Mouse (Mus musculus) stomach, embryonic 14.5 days (tissue): ENCODE data around the gene 5330417C22Rik. TPM values are rescaled to one million over a fixed set of nuclear protein-coding genes. Genes with fewer than 3 reads are reported as not detected.

Experiments used
- ATAC-seq: fragments of 200-750 bp; cut with Nextera tagmentation; 2 replicates; pipeline ENCODE4 v1.8.0; 2017; ENCODE audit warnings: low read depth, moderate TSS enrichment; ENCODE audit not compliant: insufficient number of reproducible peaks, insufficient read depth, low FRiP score
- H3K27ac ChIP-seq: fragments of 300-500 bp; sonication (generic); 2 replicates; pipeline ENCODE4 v1.5.1; 2014; ENCODE audit warnings: mild to moderate bottlenecking, low read length, moderate library complexity, mixed read lengths
- H3K27me3 ChIP-seq: fragments of 300-500 bp; sonication (generic); 2 replicates; pipeline ENCODE4 v1.6.1; 2014; ENCODE audit warnings: low read length, control low read depth, mixed read lengths; ENCODE audit not compliant: control insufficient read depth, insufficient read depth
- H3K36me3 ChIP-seq: fragments of 300-500 bp; sonication (generic); 2 replicates; pipeline ENCODE4 v1.6.1; 2014; ENCODE audit warnings: mild to moderate bottlenecking, control low read depth, low read length, moderate library complexity, mixed read lengths; ENCODE audit not compliant: control insufficient read depth, insufficient read depth
- H3K4me1 ChIP-seq: fragments of 300-500 bp; sonication (generic); 2 replicates; pipeline ENCODE4 v1.6.1; 2014; ENCODE audit warnings: low read length, control low read depth, mixed read lengths; ENCODE audit not compliant: control insufficient read depth, insufficient read depth
- H3K4me2 ChIP-seq: fragments of 300-500 bp; sonication (generic); replicated peaks from 2 replicates; pipeline ENCODE4 v1.6.1; 2014; ENCODE audit warnings: low read depth, low read length, control low read depth
- H3K4me3 ChIP-seq: fragments of 300-500 bp; sonication (generic); 2 replicates; pipeline ENCODE4 v1.5.1; 2014; ENCODE audit warnings: low read depth, low read length, control low read depth
- H3K9ac ChIP-seq: fragments of 300-500 bp; sonication (generic); replicated peaks from 2 replicates; pipeline ENCODE4 v1.6.1; 2014; ENCODE audit warnings: low read depth, mild to moderate bottlenecking, control low read depth, low read length, moderate library complexity, mixed read lengths
- H3K9me3 ChIP-seq: fragments of 300-500 bp; sonication (generic); 2 replicates; pipeline ENCODE4 v1.6.1; 2016; ENCODE audit warnings: low read depth, low read length, control low read depth; ENCODE audit not compliant: control insufficient read depth
- WGBS: fragments of 180-500 bp; shearing (Covaris S2); extraction: QIAGEN DNeasy Blood & Tissue Kit; methylation state at CpG from one replicate; pipeline ENCODE4 v1.1.7; 2014; 5-methylcytosine and 5-hydroxymethylcytosine counted together
- polyA plus RNA-seq: library from polyadenylated mRNA; unstranded; fragments of >200 nt; fragmentation: Nextera tagmentation; extraction: Ambion mirVana; gene quantifications from 2 replicates; pipeline ENCODE4 v1.2.1, GENCODE M21; 2014

Gene 5330417C22Rik
- polyA plus RNA-seq, 1 experiment from 2014 or later: 7.4 TPM

DNA sequence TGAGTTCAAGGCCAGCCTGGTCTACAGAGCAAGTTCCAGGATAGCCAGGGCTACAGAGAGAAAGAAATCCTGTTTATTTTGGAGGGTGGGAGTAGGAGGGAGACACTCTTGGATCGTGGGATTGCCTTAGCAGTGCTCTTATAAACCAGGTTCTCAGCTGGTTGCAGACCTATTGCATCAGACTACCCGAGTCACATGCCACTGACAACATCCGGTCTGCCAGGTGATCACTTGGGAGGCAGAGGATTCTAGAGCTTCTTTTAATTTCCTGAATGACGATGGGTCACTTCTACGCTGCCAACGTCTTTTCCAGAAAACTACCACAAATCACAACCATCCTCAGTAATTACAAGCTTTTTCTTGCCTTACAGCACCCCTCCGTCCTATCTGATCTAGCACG is 92.3 kb downstream of the 5330417C22Rik start:
- H3K27ac ChIP-seq: peak overlapping the region; percentile 89; the same call in 1 of the 2 replicates
- no peak for ATAC-seq
- peak overlapping the region; percentile 77 for H3K9ac ChIP-seq
- no peaks in the 10 kb centered on the region for H3K9me3 ChIP-seq
- H3K27me3 ChIP-seq: no peaks in the 10 kb centered on the region
- peak overlapping the region; percentile 80 for H3K4me3 ChIP-seq
- H3K36me3 ChIP-seq: peaks cover 4% of the 10 kb centered on the region; the same call in 1 of the 2 replicates
- H3K4me2 ChIP-seq: peak overlapping the region; percentile 73
- WGBS: 18% methylated on average over 8 of the region's 8 CpGs
- peaks cover 14% of the 10 kb centered on the region; the same call in 1 of the 2 replicates for H3K4me1 ChIP-seq

- 83% methylated on average over 7 of the region's 7 CpGs for WGBS
- Histone ChIP-seq H3K36me3 (peaks cover 48% of the 10 kb centered on the region), H3K27ac (no peak overlapping the region), H3K27me3 (no peaks in the 10 kb centered on the region), H3K4me3 (no peak overlapping the region), H3K9me3 (no peaks in the 10 kb centered on the region), H3K4me1 (no peaks in the 10 kb centered on the region), H3K4me2 (no peak overlapping the region), H3K9ac (no peak overlapping the region)
- no peak for ATAC-seq
These were observed 100.0 kb downstream of the 5330417C22Rik start for GRCm38 (mm10) chr3:108436380-108436714.

DNA sequence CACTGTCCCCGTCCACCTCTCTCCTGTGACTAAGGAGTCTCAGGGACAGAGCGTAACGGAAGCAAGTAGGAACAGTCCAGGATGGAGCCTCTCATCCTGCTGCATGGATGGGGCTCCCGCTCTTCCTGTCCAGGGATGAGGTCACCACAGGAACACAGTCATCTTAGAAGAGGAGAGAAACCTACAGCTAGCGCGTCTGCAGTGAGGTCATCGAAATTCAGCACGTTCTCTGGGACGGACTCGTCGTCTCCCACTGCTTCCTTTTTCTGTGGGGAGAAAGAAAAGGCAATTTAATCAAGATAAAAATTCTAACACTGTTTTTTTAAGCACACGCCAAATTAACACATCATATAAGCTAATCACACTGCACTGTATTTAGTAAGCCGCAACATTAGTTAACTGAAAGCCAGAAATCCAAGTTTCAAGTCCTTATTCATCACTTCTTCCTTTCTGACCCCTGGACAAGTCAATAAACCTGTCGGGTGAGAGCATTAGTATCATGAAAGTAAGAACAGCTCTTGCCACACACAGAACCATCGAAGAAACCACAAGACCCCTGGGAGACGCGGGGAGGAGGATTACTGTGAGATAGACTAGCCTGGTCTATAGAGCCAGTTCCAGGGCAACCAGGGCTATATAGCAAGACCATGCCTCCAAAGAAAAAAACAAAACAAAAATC is 100.5 kb downstream of the 5330417C22Rik start:
- no peak for ATAC-seq
- peaks cover 53% of the 10 kb centered on the region for H3K36me3 ChIP-seq

DNA sequence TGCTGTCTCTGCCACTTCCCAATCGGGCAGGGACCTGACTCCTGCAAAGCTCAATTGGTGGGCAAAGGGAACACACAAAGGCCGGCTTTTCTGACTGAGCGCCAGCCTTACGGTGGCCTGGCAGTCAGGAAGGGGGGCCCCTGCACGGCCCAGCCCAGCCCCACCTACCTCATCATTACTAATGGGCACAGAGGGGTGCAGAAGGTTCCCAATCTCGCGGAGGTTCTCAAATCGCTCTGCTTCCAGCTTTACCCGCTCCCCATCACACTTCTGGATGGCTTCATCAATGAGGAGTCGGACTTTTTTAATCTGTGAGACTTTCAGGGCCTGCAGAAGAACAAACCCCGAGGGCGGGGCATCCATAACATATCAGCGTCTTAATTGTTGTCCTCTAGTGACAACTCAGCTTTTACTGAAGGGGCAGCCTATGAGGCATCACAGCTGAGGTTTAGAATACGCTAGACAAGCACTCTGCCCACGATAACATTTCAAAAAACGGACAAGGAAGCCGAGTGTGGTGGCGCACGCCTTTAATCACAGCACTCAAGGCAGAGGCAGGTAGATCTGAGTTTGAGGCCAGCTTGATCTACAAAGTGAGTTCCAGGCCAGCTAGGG is 102.3 kb downstream of the 5330417C22Rik start:
- Histone ChIP-seq H3K27ac (no peak overlapping the region), H3K9ac (no peak overlapping the region), H3K9me3 (no peaks in the 10 kb centered on the region), H3K36me3 (peaks cover 60% of the 10 kb centered on the region), H3K4me2 (no peak overlapping the region), H3K4me1 (no peaks in the 10 kb centered on the region), H3K27me3 (no peaks in the 10 kb centered on the region), H3K4me3 (no peak overlapping the region)
- WGBS: 56% methylated on average over 19 of the region's 19 CpGs
- ATAC-seq: no peak; the same call in 1 of the 2 replicates

More for the DNA sequence above, 100.5 kb downstream of the 5330417C22Rik start:
- Histone ChIP-seq H3K9ac (no peak overlapping the region), H3K4me2 (no peak overlapping the region), H3K27ac (no peak overlapping the region), H3K4me3 (no peak overlapping the region), H3K4me1 (no peaks in the 10 kb centered on the region), H3K27me3 (no peaks in the 10 kb centered on the region), H3K9me3 (no peaks in the 10 kb centered on the region)
- WGBS: 84% methylated on average over 17 of the region's 17 CpGs

GRCm38 (mm10) chr3:108433188-108433880 is 103.0 kb downstream of the 5330417C22Rik start:
- ATAC-seq: no peak; the same call in 1 of the 2 replicates
- peaks cover 66% of the 10 kb centered on the region for H3K36me3 ChIP-seq
- H3K4me1 ChIP-seq: no peaks in the 10 kb centered on the region
- no peak overlapping the region for H3K4me2 ChIP-seq
- no peak overlapping the region for H3K9ac ChIP-seq
- H3K27me3 ChIP-seq: no peaks in the 10 kb centered on the region
- H3K27ac ChIP-seq: no peak overlapping the region
- WGBS: 59% methylated on average over 18 of the region's 18 CpGs
- H3K4me3 ChIP-seq: no peak overlapping the region
- no peaks in the 10 kb centered on the region for H3K9me3 ChIP-seq

GRCm38 (mm10) chr3:108432542-108433187 is 103.7 kb downstream of the 5330417C22Rik start:
- no peak overlapping the region for H3K4me3 ChIP-seq
- WGBS: 90% methylated on average over 13 of the region's 13 CpGs
- no peaks in the 10 kb centered on the region for H3K4me1 ChIP-seq
- ATAC-seq: no peak
- no peak overlapping the region for H3K4me2 ChIP-seq
- H3K36me3 ChIP-seq: peaks cover 71% of the 10 kb centered on the region
- no peak overlapping the region for H3K27ac ChIP-seq
- H3K9me3 ChIP-seq: no peaks in the 10 kb centered on the region
- H3K9ac ChIP-seq: no peak overlapping the region
- H3K27me3 ChIP-seq: no peaks in the 10 kb centered on the region

GRCm38 (mm10) chr3:108425624-108426018 is 110.7 kb downstream of the 5330417C22Rik start:
- Histone ChIP-seq H3K4me1 (peaks cover 17% of the 10 kb centered on the region), H3K36me3 (peaks cover 36% of the 10 kb centered on the region), H3K27me3 (no peaks in the 10 kb centered on the region), H3K9me3 (no peaks in the 10 kb centered on the region), H3K9ac (no peak overlapping the region), H3K4me2 (no peak overlapping the region), H3K27ac (no peak overlapping the region), H3K4me3 (no peak overlapping the region)
- no peak for ATAC-seq
- WGBS: 79% methylated on average over 6 of the region's 6 CpGs

GRCm38 (mm10) chr3:108424944-108425623 is 111.3 kb downstream of the 5330417C22Rik start:
- no peak for ATAC-seq
- WGBS: 73% methylated on average over 7 of the region's 7 CpGs
- peaks cover 17% of the 10 kb centered on the region for H3K4me1 ChIP-seq
- H3K27me3 ChIP-seq: no peaks in the 10 kb centered on the region
- H3K36me3 ChIP-seq: peaks cover 34% of the 10 kb centered on the region
- peak overlapping the region; percentile 35; the same call in 1 of the 2 replicates for H3K27ac ChIP-seq
- H3K9me3 ChIP-seq: no peaks in the 10 kb centered on the region
- H3K4me2 ChIP-seq: no peak overlapping the region
- H3K4me3 ChIP-seq: no peak overlapping the region
- no peak overlapping the region for H3K9ac ChIP-seq
